Mouse (Mus musculus): ENCODE results near the gene Map4k5.

DNA sequence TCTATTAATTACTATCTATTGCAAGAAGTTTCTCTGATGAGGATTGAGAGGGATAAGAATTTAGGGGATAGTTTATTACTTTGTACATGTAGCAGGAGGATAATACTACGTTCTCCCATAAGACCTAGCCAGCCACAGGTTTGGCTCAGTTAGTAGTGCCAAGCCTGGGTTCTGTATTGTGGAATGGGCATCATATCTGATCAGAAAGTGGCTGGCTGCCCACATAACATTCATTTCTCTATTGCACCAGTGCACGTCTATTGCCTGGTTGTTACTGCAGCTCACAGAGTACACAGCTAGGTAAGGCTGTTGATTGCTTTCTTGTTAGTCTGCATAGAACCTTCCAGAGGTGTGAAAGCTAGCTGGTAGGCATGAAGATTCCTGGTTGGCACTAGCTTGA is 24.9 kb upstream of the Map4k5 start:
- no peak for TF ChIP-seq CTCF (conservative IDR thresholded peaks at IDR 0.05; ENCODE audit: low read length)
- TF ChIP-seq POU5F1 (IDR thresholded peaks at IDR 0.05; ENCODE audit: borderline replicate concordance, low read length): no peak
